8 mouse cellular contexts compared by ENCODE assay signal in the genomic region with DNA sequence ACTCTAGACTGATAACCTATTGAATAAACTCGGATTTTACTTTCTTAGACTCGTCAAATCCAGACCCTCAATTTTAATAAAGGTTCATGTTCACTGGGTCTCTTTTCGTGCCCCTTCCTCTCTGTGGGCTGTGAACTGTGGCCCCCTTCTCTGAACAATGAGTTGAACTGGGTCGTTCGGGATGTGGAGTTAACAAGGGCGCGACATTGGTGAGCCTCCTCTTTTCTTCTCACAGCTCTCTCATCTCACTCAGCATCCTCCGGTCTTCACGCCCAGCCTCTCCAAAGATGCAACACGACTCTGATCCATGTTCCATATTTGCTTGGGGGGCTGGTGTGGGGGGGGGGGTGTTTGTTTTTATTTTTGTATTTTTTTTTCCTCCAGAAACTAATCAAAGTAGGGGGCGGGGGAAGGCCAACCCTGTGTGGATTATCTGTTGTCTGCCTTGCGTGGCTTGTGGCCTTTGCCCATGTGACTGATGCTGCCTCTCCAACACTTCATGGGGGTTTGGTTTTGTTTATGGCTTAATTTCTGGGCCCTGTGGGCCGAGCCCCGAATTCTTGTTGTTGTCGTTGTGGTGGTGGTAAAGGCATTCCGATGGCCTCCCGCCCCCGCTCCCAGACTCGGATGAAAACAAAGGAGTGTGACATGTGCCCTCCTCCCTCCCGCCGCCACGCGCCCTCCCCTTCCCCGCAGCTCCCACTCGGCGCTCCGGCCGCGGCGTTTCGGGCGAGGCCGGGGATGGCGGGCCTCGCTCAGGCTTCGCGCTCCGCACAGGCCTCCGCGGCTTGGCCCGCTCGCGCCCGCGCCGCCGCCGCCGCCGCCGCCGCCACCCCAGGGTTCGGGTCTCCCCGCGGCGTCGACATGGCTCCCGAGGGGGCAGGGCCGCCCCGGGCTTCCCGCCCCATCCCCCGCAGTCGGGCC. TPM values are rescaled to one million over a fixed set of nuclear protein-coding genes. Genes with fewer than 3 reads are reported as not detected.
DNase-seq lines count a peak whose midpoint lies in the region; ATAC-seq and TF ChIP-seq lines count a peak whose summit lies in the region.

No protein-coding gene starts in this region.

- TF ChIP-seq POLR2A in testis, adult 2 months (IDR thresholded peaks at IDR 0.05; ENCODE audit: control insufficient read depth, low read depth, low read length) = no peak; the same call in 1 of the 2 replicates

- H3K27ac ChIP-seq in forebrain, embryonic 10.5 days = peak overlapping the region; percentile 100
- H3K27ac ChIP-seq in heart, embryonic 13.5 days (replicated peaks) = peak overlapping the region; percentile 96
- H3K27ac ChIP-seq in kidney, postnatal 0 days = peak overlapping the region; percentile 97
- peak overlapping the region; percentile 78 for H3K27ac ChIP-seq in liver, embryonic 13.5 days
- peak overlapping the region; percentile 82 for H3K27ac ChIP-seq in testis, adult 2 months (ENCODE audit: control insufficient read depth, insufficient read depth, low read depth, low read length)

- H3K4me3 ChIP-seq in forebrain, embryonic 10.5 days = peak overlapping the region; percentile 96
- peak overlapping the region; percentile 95 for H3K4me3 ChIP-seq in heart, embryonic 13.5 days
- H3K4me3 ChIP-seq in kidney, postnatal 0 days (replicated peaks; ENCODE audit: low read depth, low read length) = peak overlapping the region; percentile 100
- peak overlapping the region; percentile 89 for H3K4me3 ChIP-seq in liver, embryonic 13.5 days (replicated peaks)
- H3K4me3 ChIP-seq in testis, adult 2 months (ENCODE audit: control insufficient read depth, low read depth, low read length) = peak overlapping the region; percentile 98

- peak; percentile 53; the same call in 1 of the 2 replicates for ATAC-seq in heart, embryonic 13.5 days (ENCODE audit: extremely low read depth, insufficient number of reproducible peaks, low FRiP score, low TSS enrichment)
- ATAC-seq in kidney, postnatal 0 days (replicated peaks; ENCODE audit: low FRiP score, low read depth) = peak; percentile 65
- ATAC-seq in liver, embryonic 13.5 days (ENCODE audit: low read depth) = peak; percentile 64

- peaks cover 42% of the 10 kb centered on the region for H3K4me1 ChIP-seq in forebrain, embryonic 10.5 days
- H3K4me1 ChIP-seq in heart, embryonic 13.5 days = peaks cover 38% of the 10 kb centered on the region
- peaks cover 3% of the 10 kb centered on the region; the same call in 1 of the 2 replicates for H3K4me1 ChIP-seq in kidney, postnatal 0 days (replicated peaks; ENCODE audit: insufficient read depth, low read length)
- H3K4me1 ChIP-seq in liver, embryonic 13.5 days (replicated peaks) = peaks cover 31% of the 10 kb centered on the region
- peaks cover 7% of the 10 kb centered on the region for H3K4me1 ChIP-seq in testis, adult 2 months (ENCODE audit: control insufficient read depth, insufficient read depth, low read length)

- TF ChIP-seq CTCF in kidney, postnatal 0 days (IDR thresholded peaks at IDR 0.05; ENCODE audit: low read depth) = no peak
- TF ChIP-seq CTCF in testis, adult 2 months (IDR thresholded peaks at IDR 0.05; ENCODE audit: control insufficient read depth, insufficient read depth, insufficient replicate concordance, low read depth, low read length) = no peak

- peak overlapping the region; percentile 88 for H3K4me2 ChIP-seq in heart, embryonic 13.5 days
- H3K4me2 ChIP-seq in kidney, postnatal 0 days (ENCODE audit: low read length) = peak overlapping the region; percentile 63
- peak overlapping the region; percentile 76 for H3K4me2 ChIP-seq in liver, embryonic 13.5 days

- H3K36me3 ChIP-seq in forebrain, embryonic 10.5 days (replicated peaks) = peaks cover 33% of the 10 kb centered on the region
- peaks cover 15% of the 10 kb centered on the region for H3K36me3 ChIP-seq in heart, embryonic 13.5 days
- no peaks in the 10 kb centered on the region for H3K36me3 ChIP-seq in kidney, postnatal 0 days (ENCODE audit: insufficient read depth, low read length)
- no peaks in the 10 kb centered on the region for H3K36me3 ChIP-seq in liver, embryonic 13.5 days
- no peaks in the 10 kb centered on the region for H3K36me3 ChIP-seq in testis, adult 2 months (ENCODE audit: control insufficient read depth, insufficient read depth, low read length)

- peak overlapping the region; percentile 100 for H3K9ac ChIP-seq in heart, embryonic 13.5 days
- peak overlapping the region; percentile 100 for H3K9ac ChIP-seq in kidney, postnatal 0 days (ENCODE audit: low read depth, low read length)
- peak overlapping the region; percentile 93 for H3K9ac ChIP-seq in liver, embryonic 13.5 days

- no peaks in the 10 kb centered on the region for H3K9me3 ChIP-seq in forebrain, embryonic 10.5 days
- H3K9me3 ChIP-seq in heart, embryonic 13.5 days = no peaks in the 10 kb centered on the region
- H3K9me3 ChIP-seq in kidney, postnatal 0 days (replicated peaks; ENCODE audit: low read length) = no peaks in the 10 kb centered on the region
- H3K9me3 ChIP-seq in liver, embryonic 13.5 days (replicated peaks) = no peaks in the 10 kb centered on the region

- under 1% methylated on average over 61 of the region's 63 CpGs for WGBS in forebrain, embryonic 10.5 days
- WGBS in heart, embryonic 13.5 days = under 1% methylated on average over 46 of the region's 63 CpGs
- 1% methylated on average over 44 of the region's 63 CpGs for WGBS in kidney, postnatal 0 days
- under 1% methylated on average over 51 of the region's 63 CpGs for WGBS in liver, embryonic 13.5 days (ENCODE audit: insufficient replicate concordance)

- H3K27me3 ChIP-seq in forebrain, embryonic 10.5 days (ENCODE audit: poor library complexity, severe bottlenecking) = no peaks in the 10 kb centered on the region
- no peaks in the 10 kb centered on the region for H3K27me3 ChIP-seq in heart, embryonic 13.5 days (replicated peaks)
- H3K27me3 ChIP-seq in kidney, postnatal 0 days (ENCODE audit: insufficient read depth, low read length) = no peaks in the 10 kb centered on the region
- no peaks in the 10 kb centered on the region for H3K27me3 ChIP-seq in liver, embryonic 13.5 days
- no peaks in the 10 kb centered on the region for H3K27me3 ChIP-seq in testis, adult 2 months (ENCODE audit: control insufficient read depth, insufficient read depth, low read length)

- peak; percentile 40 for DNase-seq in ES-CJ7 (ENCODE audit: low read depth, low spot score)
- peak; percentile 4 for DNase-seq in c-Kit-negative CD71-positive TER-119-positive erythroid progenitor cells, embryonic 14.5 days (ENCODE audit: low read depth, low spot score)
- peak; percentile 76 for DNase-seq in forebrain, embryonic 10.5 days (ENCODE audit: extremely low spot score, low spot score)
- peak; percentile 73 for DNase-seq in kidney, postnatal 0 days (ENCODE audit: low spot score)
- DNase-seq in liver, embryonic 13.5 days = peak; percentile 27
- DNase-seq in natural killer cell, adult 2 months (ENCODE audit: low spot score in 2 of 2) = peak; percentile 29 to 34

RNA-seq across cellular contexts. Expression of gene Ptbp2, which starts 2.0 kb away (rescaled TPM):
- polyA plus RNA-seq in forebrain, embryonic 10.5 days (2016; fragmentation: Nextera tagmentation; extraction: Ambion mirVana) = 232 and 240 TPM in 2 replicates
- polyA plus RNA-seq in heart, embryonic 13.5 days (2015; fragmentation: Nextera tagmentation; extraction: Ambion mirVana) = 49.8 and 50.8 TPM in 2 replicates
- polyA plus RNA-seq in kidney, postnatal 0 days (2015; fragmentation: Nextera tagmentation; extraction: Ambion mirVana) = 41.7 and 49.9 TPM in 2 replicates
- polyA plus RNA-seq in liver, embryonic 13.5 days (2015; fragmentation: Nextera tagmentation; extraction: Ambion mirVana) = 8.1 and 8.7 TPM in 2 replicates
- polyA plus RNA-seq in testis, adult 2 months (2012; rRNA removed) = 83.2 and 95.6 TPM in 2 replicates

Comparison
In these comparisons a context has a peak if more than half of its experiments do, and no peak if none do; other contexts are left out.
1. Peak in every context shown above with its lines: DNase-seq, ATAC-seq, H3K4me3 ChIP-seq and H3K27ac ChIP-seq.
2. DNase-seq: peak in every context shown above with its lines; median percentile 76 in forebrain, embryonic 10.5 days; 73 in kidney, postnatal 0 days; 40 in ES-CJ7; 32 in natural killer cell, adult 2 months; 27 in liver, embryonic 13.5 days; 4 in c-Kit-negative CD71-positive TER-119-positive erythroid progenitor cells, embryonic 14.5 days.